Mouse (Mus musculus) G1E (cell line): Measurements from ENCODE around the gene Gm7030.
"Not testable (repeated sequence)": the region's sequence is repeated elsewhere in the genome, so short reads cannot be mapped to it uniquely, and the experiment has no call there.

ENCODE experiments used
- CTCF ChIP-seq: IDR thresholded peaks from 2 replicates; pipeline ENCODE4 v1.5.1; 2012; ENCODE audit warnings: low read depth, low read length, inconsistent platforms, mixed read lengths
- GATA1 ChIP-seq: IDR thresholded peaks from 2 replicates; pipeline ENCODE4 v1.6.1; 2012; ENCODE audit warnings: borderline replicate concordance, low read length, inconsistent platforms, mixed read lengths
- GATA2 ChIP-seq: IDR thresholded peaks from 2 replicates; pipeline ENCODE4 v1.6.1; 2012; ENCODE audit warnings: low read depth, low read length, inconsistent platforms, borderline replicate concordance
- POLR2AphosphoS5 ChIP-seq: IDR thresholded peaks from 2 replicates; pipeline ENCODE4 v1.6.1; 2012; ENCODE audit warnings: low read depth, low read length, inconsistent platforms; ENCODE audit not compliant: insufficient replicate concordance
- TAL1 ChIP-seq: conservative IDR thresholded peaks from 2 replicates; pipeline ENCODE4 v1.6.1; 2012; ENCODE audit warnings: low read depth, low read length, inconsistent platforms, mixed read lengths

DNA sequence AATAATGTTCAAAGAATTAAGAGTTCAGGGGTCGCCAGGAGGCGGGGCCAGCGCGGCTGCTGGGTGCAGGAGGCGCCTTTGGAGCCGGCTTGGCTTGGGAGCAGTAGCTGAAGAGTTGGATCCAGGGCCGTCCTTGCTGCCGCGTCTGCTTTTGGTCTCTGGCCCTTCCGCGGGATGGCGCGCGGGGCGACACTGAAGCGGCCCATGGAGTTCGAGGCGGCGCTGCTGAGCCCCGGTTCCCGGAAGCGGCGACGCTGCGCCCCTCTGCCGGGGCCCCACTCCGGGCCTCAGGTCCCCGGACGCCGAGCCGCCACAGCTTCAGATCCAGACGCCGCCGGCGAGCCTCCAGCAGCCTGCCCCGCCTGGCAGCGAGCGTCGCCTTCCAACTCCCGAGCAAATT, 49.7 kb upstream of the Gm7030 start:
- not testable (repeated sequence) for TF ChIP-seq CTCF, TAL1, GATA1, POLR2AphosphoS5, GATA2
